Mouse (Mus musculus): ENCODE data around the gene Hdac1. TPM values are rescaled to one million over a fixed set of nuclear protein-coding genes. Genes with fewer than 3 reads are reported as not detected.
A peak's percentile ranks its signal among the peaks of the same experiment; 100 is the strongest.

Gene Hdac1
- polyA plus RNA-seq, 1 experiment from 2014 or later = 200 TPM

DNA sequence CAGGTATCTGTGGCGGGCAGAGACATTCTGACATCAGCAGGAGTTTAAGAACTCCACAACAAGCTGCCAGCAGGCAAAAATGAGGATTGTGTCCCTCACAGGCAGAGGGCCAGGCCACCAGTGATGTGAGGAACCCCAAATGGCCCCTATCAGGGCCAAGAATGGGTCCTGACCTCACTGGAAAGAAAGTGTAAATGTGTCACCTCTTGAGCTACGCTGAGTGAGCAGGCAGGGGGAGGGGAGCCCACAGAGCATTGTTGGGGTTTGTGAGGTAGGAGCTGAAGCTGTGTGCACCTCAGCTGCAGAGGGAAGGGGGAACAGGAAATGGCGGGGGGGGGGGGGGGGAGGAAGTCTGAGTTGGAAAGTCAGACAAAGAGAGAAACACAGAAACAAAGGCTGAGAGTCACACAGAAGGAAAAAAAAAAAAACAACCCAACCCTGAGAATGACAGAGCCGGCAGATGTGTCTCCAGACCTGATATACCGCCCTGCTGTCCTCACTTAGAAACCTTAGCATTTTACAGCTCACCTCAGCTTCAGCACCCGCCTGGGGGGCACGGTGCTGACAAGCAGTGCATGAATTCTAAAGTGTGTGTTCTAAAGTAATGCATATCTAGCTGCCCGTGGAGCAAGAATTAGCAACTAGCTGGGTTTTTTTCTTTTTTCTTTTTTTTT is 32.8 kb upstream of the Hdac1 start:
- peak; percentile 17; the same call in 1 of the 2 replicates for ATAC-seq

DNA sequence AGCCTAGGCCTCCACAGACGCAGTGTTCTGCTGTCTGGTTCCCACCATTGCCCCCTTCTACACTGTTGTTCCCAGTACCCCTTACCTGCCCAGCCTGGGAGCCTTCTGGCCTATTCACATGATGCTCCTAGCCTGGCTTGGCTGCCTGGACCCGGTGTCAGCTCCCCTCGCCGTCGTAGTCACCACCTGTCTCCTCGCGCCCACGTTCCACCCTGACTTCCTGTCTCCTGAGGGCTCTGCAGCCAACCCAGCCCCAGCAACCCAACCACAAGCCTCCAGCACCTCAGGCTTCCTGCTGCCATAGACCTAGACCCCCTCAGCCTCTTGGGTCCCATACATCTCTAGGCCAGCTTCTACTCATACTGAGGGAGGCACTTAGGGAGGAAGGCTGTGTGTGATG is 30.9 kb upstream of the Hdac1 start, which contains the start of gene Lck:
TSS of gene Lck (minus strand) at position 212 of the 400 bp plus-strand sequence.
- H3K36me3 ChIP-seq = no peaks in the 10 kb centered on the region
- 0 out of 2 replicates have a peak, but pooled peaks cover 3% of the 10 kb centered on the region for H3K4me1 ChIP-seq (replicated peaks)
- no peak within 1 kb of the TSS for H3K27ac ChIP-seq
- ATAC-seq = no peak
- H3K9me3 ChIP-seq = no peaks in the 10 kb centered on the region
- no peak within 1 kb of the TSS for H3K4me3 ChIP-seq (replicated peaks)
- H3K27me3 ChIP-seq (replicated peaks) = no peaks in the 10 kb centered on the region
- H3K4me2 ChIP-seq (replicated peaks) = no peak within 1 kb of the TSS
- no peak within 1 kb of the TSS for H3K9ac ChIP-seq
- WGBS = 84% methylated on average over 8 of the region's 8 CpGs

More for the DNA sequence above, 32.8 kb upstream of the Hdac1 start:
- Histone ChIP-seq H3K36me3 (no peaks in the 10 kb centered on the region), H3K27ac (no peak overlapping the region), H3K27me3 (replicated peaks) (no peaks in the 10 kb centered on the region), H3K4me1 (replicated peaks) (0 out of 2 replicates have a peak, but pooled peaks cover 3% of the 10 kb centered on the region), H3K4me2 (replicated peaks) (no peak overlapping the region), H3K9me3 (no peaks in the 10 kb centered on the region), H3K9ac (no peak overlapping the region), H3K4me3 (replicated peaks) (no peak overlapping the region)
- 46% methylated on average over 7 of the region's 8 CpGs for WGBS

DNA sequence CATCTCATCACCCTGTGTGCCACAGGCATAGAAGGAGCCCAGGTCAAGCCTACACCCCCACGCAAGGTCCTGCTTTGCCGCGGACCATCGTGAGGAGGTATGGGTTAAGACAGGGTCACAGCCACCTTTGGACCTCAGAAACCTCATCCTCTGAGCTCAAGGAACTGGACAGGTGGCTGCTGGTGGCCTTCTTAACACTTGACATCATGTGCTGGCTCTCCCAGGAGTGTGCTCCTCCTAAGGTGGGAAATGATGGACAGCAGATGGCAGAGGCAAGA is 30.5 kb upstream of the Hdac1 start:
- Histone ChIP-seq H3K4me3 (replicated peaks) (no peak overlapping the region), H3K9me3 (no peaks in the 10 kb centered on the region), H3K4me1 (replicated peaks) (0 out of 2 replicates have a peak, but pooled peaks cover 3% of the 10 kb centered on the region), H3K9ac (no peak overlapping the region), H3K4me2 (replicated peaks) (no peak overlapping the region), H3K27me3 (replicated peaks) (no peaks in the 10 kb centered on the region), H3K36me3 (no peaks in the 10 kb centered on the region), H3K27ac (no peak overlapping the region)
- no peak for ATAC-seq
- 94% methylated on average over 4 of the region's 4 CpGs for WGBS

DNA sequence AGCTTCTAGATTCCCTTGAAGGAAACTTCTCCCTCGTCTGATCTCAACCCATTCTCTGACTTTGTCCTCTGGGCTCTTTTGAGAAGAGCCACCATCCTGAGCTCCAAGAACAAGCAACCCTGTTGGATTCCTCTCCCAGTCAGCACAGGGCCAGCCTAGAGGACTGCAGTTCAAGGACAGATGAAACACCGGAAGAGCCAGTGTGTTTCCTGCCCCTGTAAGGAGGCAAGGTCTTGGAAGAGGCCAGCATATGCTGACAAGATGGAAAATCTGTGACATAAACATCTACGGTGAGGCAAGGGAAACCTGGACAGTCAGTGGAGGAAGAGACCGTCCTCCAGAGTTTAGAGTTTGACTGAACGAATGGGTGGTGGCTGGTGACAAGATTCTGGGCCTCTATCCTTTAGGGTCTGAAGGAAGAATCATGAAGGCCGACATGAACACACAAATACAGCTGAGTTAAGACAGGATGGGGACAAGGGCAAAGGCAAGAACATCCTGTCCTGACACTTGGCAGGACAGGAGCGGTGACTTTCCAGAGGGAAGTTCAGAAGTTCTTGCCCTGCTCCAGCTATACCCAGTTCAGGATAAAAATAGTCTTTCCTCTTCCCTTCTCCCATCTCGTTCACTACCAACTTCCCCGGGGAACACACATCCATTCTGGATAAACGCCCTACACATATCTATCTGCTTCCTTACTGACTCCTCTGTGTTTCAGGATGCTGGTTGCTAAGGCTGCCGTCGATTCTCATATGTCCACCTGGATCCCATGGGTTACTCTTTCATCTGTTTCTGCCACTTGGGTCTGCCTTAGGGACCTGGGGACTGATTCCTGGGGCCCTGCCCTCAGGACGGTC is 30.0 kb upstream of the Hdac1 start:
- H3K27me3 ChIP-seq (replicated peaks) = no peaks in the 10 kb centered on the region
- H3K4me3 ChIP-seq (replicated peaks) = no peak overlapping the region
- no peaks in the 10 kb centered on the region for H3K9me3 ChIP-seq
- H3K27ac ChIP-seq = no peak overlapping the region
- H3K36me3 ChIP-seq = no peaks in the 10 kb centered on the region
- WGBS = 73% methylated on average over 13 of the region's 13 CpGs
- no peak for ATAC-seq
- H3K9ac ChIP-seq = no peak overlapping the region
- H3K4me2 ChIP-seq (replicated peaks) = no peak overlapping the region
- 0 out of 2 replicates have a peak, but pooled peaks cover 3% of the 10 kb centered on the region for H3K4me1 ChIP-seq (replicated peaks)

DNA sequence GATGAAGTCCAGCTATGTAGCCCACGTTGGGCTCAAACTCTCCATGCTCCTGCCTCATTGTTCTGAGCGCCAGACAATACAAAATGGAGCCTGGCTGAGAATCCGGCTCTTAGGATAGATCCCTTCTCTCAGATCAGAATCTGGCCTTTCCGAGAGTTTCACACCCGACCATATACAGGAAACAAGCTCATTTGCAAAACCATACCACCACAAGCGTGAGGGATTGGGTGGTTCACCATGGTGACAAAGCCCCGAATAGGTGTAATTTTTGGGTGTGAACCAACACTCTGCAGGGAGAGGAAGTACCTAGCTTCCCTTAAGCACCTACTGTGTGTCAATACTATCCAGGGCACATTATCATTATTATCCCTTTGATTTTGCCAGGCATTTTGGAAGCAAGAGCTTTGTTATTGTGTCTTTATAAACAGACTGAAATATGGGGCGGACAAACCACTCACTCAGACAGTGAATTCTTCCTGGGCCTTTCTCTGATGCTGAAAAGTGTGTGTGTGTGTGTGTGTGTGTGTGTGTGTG is 29.1 kb upstream of the Hdac1 start:
- H3K27ac ChIP-seq = no peak overlapping the region
- 65% methylated on average over 8 of the region's 8 CpGs for WGBS
- no peaks in the 10 kb centered on the region for H3K9me3 ChIP-seq
- no peaks in the 10 kb centered on the region for H3K27me3 ChIP-seq (replicated peaks)
- no peaks in the 10 kb centered on the region for H3K36me3 ChIP-seq
- no peak for ATAC-seq
- H3K4me3 ChIP-seq (replicated peaks) = no peak overlapping the region
- H3K9ac ChIP-seq = no peak overlapping the region
- H3K4me1 ChIP-seq (replicated peaks) = no peaks in the 10 kb centered on the region
- H3K4me2 ChIP-seq (replicated peaks) = no peak overlapping the region

DNA sequence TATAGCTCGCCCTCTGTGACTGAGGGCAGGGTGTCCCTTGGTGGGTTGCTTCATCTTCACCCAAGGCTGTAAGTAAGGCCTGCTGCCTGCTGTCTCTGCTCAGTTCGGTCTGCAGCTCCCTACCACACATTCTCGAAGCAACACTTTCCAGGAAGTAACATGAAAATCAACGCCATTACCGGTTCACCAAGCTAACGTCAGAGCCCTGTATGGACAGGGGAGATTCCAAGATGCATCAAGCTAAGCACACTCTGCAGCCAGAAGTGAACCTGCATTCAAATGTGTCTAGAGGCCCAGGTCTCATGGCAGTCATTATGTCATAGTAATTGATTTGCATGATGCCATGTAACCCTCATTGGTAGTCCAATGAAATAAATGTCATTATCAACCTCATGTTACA is 27.5 kb upstream of the Hdac1 start:
- WGBS = 82% methylated on average over 6 of the region's 6 CpGs
- no peaks in the 10 kb centered on the region for H3K9me3 ChIP-seq
- no peaks in the 10 kb centered on the region for H3K27me3 ChIP-seq (replicated peaks)
- no peaks in the 10 kb centered on the region for H3K36me3 ChIP-seq
- no peaks in the 10 kb centered on the region for H3K4me1 ChIP-seq (replicated peaks)
- no peak overlapping the region for H3K9ac ChIP-seq
- ATAC-seq = no peak
- H3K4me3 ChIP-seq (replicated peaks) = no peak overlapping the region
- no peak overlapping the region for H3K27ac ChIP-seq
- H3K4me2 ChIP-seq (replicated peaks) = no peak overlapping the region

DNA sequence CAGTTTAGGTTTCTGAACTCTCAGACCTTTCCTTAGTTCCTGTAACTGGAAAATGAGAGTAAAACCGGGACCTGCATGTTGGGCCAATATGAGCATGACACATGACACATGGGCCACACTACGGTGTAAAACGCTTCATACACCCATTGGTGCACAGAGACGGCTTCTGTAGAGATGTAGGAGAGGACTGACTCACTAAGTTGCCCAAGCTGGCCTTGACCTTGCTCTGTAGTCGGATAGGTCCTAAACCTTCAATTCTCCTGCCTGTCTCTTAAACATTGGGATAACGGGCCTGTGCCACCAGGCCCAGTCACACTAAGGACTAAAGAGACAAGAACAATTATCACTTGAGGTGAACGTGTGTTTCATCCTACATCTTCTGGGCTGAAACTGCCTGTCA is 25.9 kb upstream of the Hdac1 start:
- 88% methylated on average over 7 of the region's 7 CpGs for WGBS
- no peaks in the 10 kb centered on the region for H3K36me3 ChIP-seq
- H3K9me3 ChIP-seq = no peaks in the 10 kb centered on the region
- H3K27me3 ChIP-seq (replicated peaks) = no peaks in the 10 kb centered on the region
- no peak overlapping the region for H3K27ac ChIP-seq
- no peak overlapping the region for H3K4me2 ChIP-seq (replicated peaks)
- H3K4me1 ChIP-seq (replicated peaks) = peaks cover 7% of the 10 kb centered on the region
- no peak overlapping the region for H3K9ac ChIP-seq
- no peak for ATAC-seq
- H3K4me3 ChIP-seq (replicated peaks) = no peak overlapping the region

DNA sequence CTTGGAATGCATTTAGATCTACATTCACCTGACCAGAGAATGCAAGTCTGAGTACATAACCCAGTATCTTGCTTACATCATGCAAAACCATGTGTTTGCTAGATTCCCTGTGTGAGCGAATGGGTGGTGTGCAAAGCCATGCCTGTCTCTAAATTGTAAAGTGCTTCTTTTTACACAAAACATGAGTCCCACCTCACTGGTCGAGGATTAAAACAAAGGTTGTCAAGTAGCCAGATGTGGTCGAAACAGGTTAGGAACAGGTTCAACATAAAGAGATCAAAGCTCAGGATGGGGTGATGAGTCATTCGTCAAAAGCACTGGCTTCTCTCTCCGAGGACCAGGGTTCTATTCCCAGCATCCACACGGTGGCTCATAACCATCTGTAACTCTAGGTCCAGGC is 22.6 kb upstream of the Hdac1 start:
- H3K4me3 ChIP-seq (replicated peaks) = no peak overlapping the region
- 79% methylated on average over 6 of the region's 6 CpGs for WGBS
- H3K4me1 ChIP-seq (replicated peaks) = peaks cover 9% of the 10 kb centered on the region
- H3K4me2 ChIP-seq (replicated peaks) = no peak overlapping the region
- no peaks in the 10 kb centered on the region for H3K27me3 ChIP-seq (replicated peaks)
- no peak for ATAC-seq
- no peak overlapping the region for H3K9ac ChIP-seq
- no peaks in the 10 kb centered on the region for H3K36me3 ChIP-seq
- H3K9me3 ChIP-seq = no peaks in the 10 kb centered on the region
- H3K27ac ChIP-seq = no peak overlapping the region

DNA sequence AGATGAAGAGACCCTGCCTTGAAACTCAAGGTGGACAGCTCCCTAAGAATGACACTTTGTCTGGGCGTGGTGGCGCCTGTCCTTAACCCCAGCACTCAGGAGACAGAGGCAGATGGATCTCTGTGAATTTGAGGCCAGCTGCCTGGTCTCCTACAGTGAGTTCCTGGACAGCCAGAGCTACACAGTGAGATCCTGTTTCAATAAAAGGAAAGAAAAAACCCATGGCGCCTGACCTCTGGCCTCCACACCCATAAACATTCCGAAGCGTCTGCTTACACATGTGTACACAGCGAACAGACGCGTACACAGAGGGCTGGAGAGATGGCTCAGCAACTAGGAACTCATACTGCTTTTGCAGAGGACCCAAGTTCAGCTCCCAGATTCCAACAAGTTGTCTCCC is 21.2 kb upstream of the Hdac1 start:
- Histone ChIP-seq H3K9ac (no peak overlapping the region), H3K4me2 (replicated peaks) (no peak overlapping the region; the same call in 1 of the 2 replicates), H3K4me3 (replicated peaks) (no peak overlapping the region), H3K36me3 (no peaks in the 10 kb centered on the region), H3K27me3 (replicated peaks) (no peaks in the 10 kb centered on the region), H3K9me3 (no peaks in the 10 kb centered on the region), H3K27ac (peak overlapping the region; percentile 18; the same call in 1 of the 2 replicates), H3K4me1 (replicated peaks) (peaks cover 9% of the 10 kb centered on the region)
- WGBS = 12% methylated on average over 8 of the region's 8 CpGs
- ATAC-seq = peak; percentile 80

DNA sequence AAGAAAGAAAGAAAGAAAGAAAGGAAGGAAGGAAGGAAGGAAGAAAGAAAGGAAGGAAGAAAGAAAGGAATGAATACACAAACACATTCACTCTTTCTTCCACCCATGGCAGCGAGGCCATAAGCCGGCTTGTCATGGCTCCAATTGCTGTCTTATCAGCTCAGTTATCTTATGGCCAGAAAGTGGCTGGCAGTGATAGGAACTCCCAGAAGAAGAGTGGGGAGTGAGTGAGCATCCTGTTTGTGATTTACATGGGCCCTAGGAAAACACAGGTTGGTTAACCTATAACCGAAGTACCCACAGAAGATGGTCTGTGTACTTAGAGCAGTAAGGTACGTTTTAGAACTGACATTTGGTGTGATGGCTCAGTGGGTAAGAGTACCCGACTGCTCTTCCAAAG is 18.7 kb upstream of the Hdac1 start:
- Histone ChIP-seq H3K36me3 (no peaks in the 10 kb centered on the region), H3K4me3 (replicated peaks) (no peak overlapping the region), H3K27me3 (replicated peaks) (no peaks in the 10 kb centered on the region), H3K4me1 (replicated peaks) (peaks cover 16% of the 10 kb centered on the region), H3K27ac (no peak overlapping the region), H3K9ac (no peak overlapping the region), H3K9me3 (no peaks in the 10 kb centered on the region), H3K4me2 (replicated peaks) (no peak overlapping the region)
- ATAC-seq = no peak
- WGBS = 72% methylated on average over 5 of the region's 5 CpGs

DNA sequence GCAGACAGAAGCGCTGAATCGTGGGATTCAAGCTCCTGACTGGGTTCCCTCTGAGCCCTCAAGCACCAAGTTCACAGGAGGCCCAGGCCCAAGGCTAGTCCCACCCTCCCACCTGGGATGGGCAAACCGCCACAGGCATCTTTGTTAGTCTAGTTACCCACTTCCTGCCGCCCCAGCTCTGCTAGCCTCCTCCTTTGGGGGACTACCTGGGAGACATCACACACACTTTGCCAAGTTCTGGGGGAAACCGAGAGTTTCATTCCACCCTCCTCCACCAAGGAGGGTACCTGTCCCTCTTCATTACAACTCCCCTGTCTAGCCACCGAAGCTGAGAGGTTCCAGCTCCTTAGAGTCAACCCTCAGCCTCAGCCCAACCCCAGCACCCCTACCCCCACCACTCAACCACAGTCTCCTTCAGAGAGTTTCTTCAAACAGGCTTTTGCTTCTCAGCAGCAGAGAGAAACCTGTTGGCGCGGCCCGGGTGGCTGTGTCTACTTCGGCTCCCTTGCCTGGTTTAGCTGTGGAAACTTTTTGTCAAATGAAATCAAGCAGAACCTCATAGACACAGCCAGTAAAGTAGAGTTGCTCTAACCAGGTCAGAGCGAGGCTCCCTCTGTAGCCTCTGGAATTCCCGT is 15.9 kb upstream of the Hdac1 start:
- 87% methylated on average over 12 of the region's 12 CpGs for WGBS
- no peak overlapping the region for H3K4me3 ChIP-seq (replicated peaks)
- H3K4me1 ChIP-seq (replicated peaks) = peaks cover 12% of the 10 kb centered on the region
- H3K4me2 ChIP-seq (replicated peaks) = no peak overlapping the region
- no peaks in the 10 kb centered on the region for H3K36me3 ChIP-seq
- no peaks in the 10 kb centered on the region for H3K9me3 ChIP-seq
- no peak overlapping the region for H3K27ac ChIP-seq
- no peak overlapping the region for H3K9ac ChIP-seq
- no peak for ATAC-seq
- no peaks in the 10 kb centered on the region for H3K27me3 ChIP-seq (replicated peaks)

DNA sequence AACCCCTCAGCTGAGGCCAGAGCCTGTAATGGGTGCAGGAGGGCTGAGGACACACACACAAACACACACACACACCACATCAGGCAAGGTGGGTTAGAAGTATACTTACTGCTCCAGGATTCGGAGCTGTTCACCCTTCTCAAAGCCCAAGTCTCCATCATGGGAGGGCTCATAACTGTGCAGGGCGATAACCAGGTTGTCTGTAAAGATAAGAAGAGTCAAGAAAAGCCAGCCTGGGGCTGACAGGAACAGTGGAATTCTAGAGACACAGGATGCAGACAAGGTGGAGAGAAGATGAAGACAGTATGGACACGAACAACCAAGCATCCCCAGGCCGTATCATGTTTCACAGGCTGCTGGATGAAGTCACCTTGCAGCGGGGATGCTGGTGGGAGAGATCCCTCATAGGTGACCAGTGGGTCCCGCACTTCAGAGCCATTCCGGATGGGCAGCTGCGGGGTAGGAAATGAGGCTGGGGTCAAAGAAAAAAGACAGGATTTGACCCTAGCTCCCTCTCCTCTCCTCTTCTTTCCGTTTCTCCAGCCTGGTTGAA is 14.8 kb upstream of the Hdac1 start:
- no peaks in the 10 kb centered on the region for H3K27me3 ChIP-seq (replicated peaks)
- peak overlapping the region; percentile 46; the same call in 1 of the 2 replicates for H3K4me3 ChIP-seq (replicated peaks)
- 63% methylated on average over 9 of the region's 9 CpGs for WGBS
- H3K36me3 ChIP-seq = no peaks in the 10 kb centered on the region
- ATAC-seq = peak; percentile 15; the same call in 1 of the 2 replicates
- peaks cover 10% of the 10 kb centered on the region for H3K4me1 ChIP-seq (replicated peaks)
- no peaks in the 10 kb centered on the region for H3K9me3 ChIP-seq
- peak overlapping the region; percentile 51; the same call in 1 of the 2 replicates for H3K9ac ChIP-seq
- no peak overlapping the region for H3K27ac ChIP-seq
- peak overlapping the region; percentile 87 for H3K4me2 ChIP-seq (replicated peaks)
